Mouse (Mus musculus) kidney, adult 2 months (tissue): ENCODE results near the gene Rora.

Experiments used
- CTCF ChIP-seq: fragments of 200-500 bp; conservative IDR thresholded peaks from 2 replicates; pipeline ENCODE4 v1.5.1; 2011; ENCODE audit warnings: low read depth, mild to moderate bottlenecking, control low read depth, low read length, moderate library complexity, mixed read lengths; ENCODE audit not compliant: insufficient read depth, insufficient read length
- POLR2A ChIP-seq: fragments of 200-500 bp; IDR thresholded peaks from one replicate; pipeline ENCODE4 v1.6.1; 2011; ENCODE audit warnings: low read depth, low read length, control low read depth

GRCm38 (mm10) chr9:68760876-68761275, 107.3 kb downstream of the Rora start:
- TF ChIP-seq CTCF (no peak), POLR2A (no peak)
